Mouse (Mus musculus) heart, embryonic 11.5 days (tissue): Measurements from ENCODE around the gene Gtpbp1. TPM values are rescaled to one million over a fixed set of nuclear protein-coding genes. Genes with fewer than 3 reads are reported as not detected.

ENCODE experiments used
- ATAC-seq: fragments of 200-750 bp; cut with Nextera tagmentation; replicated peaks from 2 replicates; pipeline ENCODE4 v1.8.0; 2017; ENCODE audit warnings: moderate library complexity; ENCODE audit not compliant: insufficient number of reproducible peaks, low FRiP score, low TSS enrichment
- H3K27ac ChIP-seq: fragments of 300-500 bp; sonication (generic); 2 replicates; pipeline ENCODE4 v1.5.1; 2014; ENCODE audit warnings: mild to moderate bottlenecking, low read depth, low read length
- H3K27me3 ChIP-seq: fragments of 300-500 bp; sonication (generic); 2 replicates; pipeline ENCODE4 v1.6.1; 2014; ENCODE audit warnings: mild to moderate bottlenecking, low read length, mixed read lengths; ENCODE audit not compliant: control insufficient read depth, insufficient read depth
- H3K36me3 ChIP-seq: fragments of 300-500 bp; sonication (generic); 2 replicates; pipeline ENCODE4 v1.6.1; 2014; ENCODE audit warnings: mild to moderate bottlenecking, low read length, moderate library complexity, mixed read lengths; ENCODE audit not compliant: control insufficient read depth, insufficient read depth
- H3K4me1 ChIP-seq: fragments of 300-500 bp; sonication (generic); 2 replicates; pipeline ENCODE4 v1.6.1; 2014; ENCODE audit warnings: low read length; ENCODE audit not compliant: control insufficient read depth, insufficient read depth
- H3K4me2 ChIP-seq: fragments of 300-500 bp; sonication (generic); 2 replicates; pipeline ENCODE4 v1.6.1; 2014; ENCODE audit warnings: mild to moderate bottlenecking, moderate library complexity
- H3K4me3 ChIP-seq: fragments of 300-500 bp; sonication (generic); 2 replicates; pipeline ENCODE4 v1.5.1; 2014; ENCODE audit warnings: low read depth, low read length
- H3K9ac ChIP-seq: fragments of 300-500 bp; sonication (generic); 2 replicates; pipeline ENCODE4 v1.6.1; 2014; ENCODE audit warnings: mild to moderate bottlenecking, low read depth, low read length, moderate library complexity
- H3K9me3 ChIP-seq: fragments of 300-500 bp; sonication (generic); replicated peaks from 2 replicates; pipeline ENCODE4 v1.6.1; 2016; ENCODE audit warnings: low read length; ENCODE audit not compliant: control insufficient read depth
- WGBS: fragments of 180-500 bp; shearing (Covaris S2); extraction: QIAGEN DNeasy Blood & Tissue Kit; methylation state at CpG from one replicate; pipeline ENCODE4 v1.1.7; 2014; ENCODE audit not compliant: insufficient replicate concordance; 5-methylcytosine and 5-hydroxymethylcytosine counted together
- polyA plus RNA-seq: library from polyadenylated mRNA; unstranded; fragments of >200 nt; fragmentation: Nextera tagmentation; extraction: Ambion mirVana; gene quantifications from 2 replicates; pipeline ENCODE4 v1.2.1, GENCODE M21; 2014

The Gtpbp1 gene
- polyA plus RNA-seq, 1 experiment from 2014 or later = 22.7 TPM

DNA sequence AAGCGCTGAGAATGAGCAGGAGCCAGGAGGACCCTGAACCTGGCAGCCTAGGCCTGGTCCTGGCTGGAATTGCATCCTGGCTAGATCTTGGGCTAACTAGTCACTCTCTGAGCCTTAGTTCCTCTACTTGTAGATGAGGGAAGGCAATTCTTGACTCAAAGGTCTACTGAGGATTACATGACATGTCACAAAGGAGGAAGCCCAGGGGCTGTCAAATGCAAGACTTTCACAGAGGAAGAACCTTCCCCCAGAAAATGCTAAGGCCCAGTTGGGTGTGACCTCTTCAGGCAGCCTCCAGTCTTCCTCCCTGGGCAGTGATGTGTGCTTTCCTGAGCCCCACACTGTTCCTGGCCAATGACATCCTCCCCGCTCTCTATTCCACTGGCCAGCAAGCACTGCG lies 66.5 kb downstream of the Gtpbp1 start:
- no peaks in the 10 kb centered on the region for H3K27me3 ChIP-seq
- H3K27ac ChIP-seq = no peak overlapping the region
- H3K9me3 ChIP-seq = no peaks in the 10 kb centered on the region
- 83% methylated on average over 3 of the region's 3 CpGs for whole genome bisulfite sequencing
- ATAC-seq = no peak
- no peak overlapping the region for H3K9ac ChIP-seq
- no peak overlapping the region for H3K4me3 ChIP-seq
- no peak overlapping the region for H3K4me2 ChIP-seq
- no peaks in the 10 kb centered on the region for H3K36me3 ChIP-seq
- no peaks in the 10 kb centered on the region for H3K4me1 ChIP-seq

GRCm38 (mm10) chr15:79760956-79761355 lies 70.3 kb downstream of the Gtpbp1 start:
- H3K36me3 ChIP-seq = 0 out of 2 replicates have a peak, but pooled peaks cover 2% of the 10 kb centered on the region

DNA sequence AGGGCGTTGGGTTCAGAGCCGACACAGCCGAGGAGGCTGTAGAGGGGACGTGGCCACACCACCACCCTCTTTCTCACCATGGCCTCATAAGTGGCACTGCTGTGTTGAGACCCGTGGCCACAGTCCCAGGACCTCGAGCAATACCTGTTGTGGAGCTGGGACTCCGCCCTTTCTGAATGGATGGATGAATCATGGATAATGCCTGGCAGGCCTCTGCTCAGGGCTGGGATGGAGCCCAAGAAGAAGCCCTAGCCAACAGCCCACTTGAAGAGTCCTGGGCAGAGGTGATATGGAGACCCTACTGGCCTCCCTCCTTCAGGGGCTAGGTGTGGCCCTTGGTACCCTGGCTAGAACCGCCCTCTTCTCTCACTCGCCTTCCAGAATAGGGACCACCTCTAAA lies 72.4 kb downstream of the Gtpbp1 start:
- Histone ChIP-seq H3K9ac (no peak overlapping the region), H3K36me3 (0 out of 2 replicates have a peak, but pooled peaks cover 2% of the 10 kb centered on the region), H3K4me2 (no peak overlapping the region), H3K4me1 (peaks cover 11% of the 10 kb centered on the region), H3K27ac (no peak overlapping the region), H3K4me3 (no peak overlapping the region), H3K9me3 (no peaks in the 10 kb centered on the region), H3K27me3 (no peaks in the 10 kb centered on the region)
- 78% methylated on average over 9 of the region's 9 CpGs for WGBS
- no peak for ATAC-seq

More at GRCm38 (mm10) chr15:79760956-79761355, 70.3 kb downstream of the Gtpbp1 start:
- ATAC-seq = no peak
- Histone ChIP-seq H3K27me3 (no peaks in the 10 kb centered on the region), H3K27ac (no peak overlapping the region), H3K4me3 (no peak overlapping the region), H3K4me1 (no peaks in the 10 kb centered on the region; the same call in none of the 2 replicates), H3K4me2 (no peak overlapping the region), H3K9ac (no peak overlapping the region), H3K9me3 (no peaks in the 10 kb centered on the region)
- WGBS = 89% methylated on average over 6 of the region's 6 CpGs

DNA sequence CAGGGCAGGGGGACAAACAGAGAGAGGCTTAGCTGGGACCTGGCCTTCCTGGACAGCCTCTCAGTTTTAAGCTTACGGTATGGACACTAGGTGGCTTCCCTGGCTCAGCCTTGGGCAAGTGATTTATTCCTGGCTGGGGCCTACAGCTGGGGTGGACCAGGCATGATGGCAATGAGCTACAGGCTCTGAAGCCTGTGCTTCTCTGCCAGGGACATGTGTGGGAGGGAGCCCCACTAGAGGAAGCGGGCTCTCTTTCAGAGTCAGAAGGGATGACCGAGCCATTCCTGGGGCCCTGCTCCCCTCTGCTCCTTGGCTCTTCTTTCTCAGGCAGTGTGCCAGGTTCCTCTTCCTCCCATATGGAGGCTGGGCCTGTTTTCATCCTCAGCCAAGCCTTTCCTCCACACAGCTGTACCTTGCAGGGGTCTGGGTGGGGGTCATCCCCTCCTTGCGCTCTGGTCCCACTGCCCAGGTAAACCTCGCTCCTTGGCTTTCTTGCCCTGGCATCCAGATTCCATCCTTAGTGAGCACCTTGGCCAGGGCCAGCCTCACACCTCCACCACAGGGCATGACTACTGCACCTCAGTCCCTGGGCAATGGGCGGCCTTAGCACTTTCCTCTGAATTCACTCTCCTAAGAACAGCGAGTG lies 73.1 kb downstream of the Gtpbp1 start:
- H3K9ac ChIP-seq = no peak overlapping the region
- WGBS = 88% methylated on average over 7 of the region's 7 CpGs
- 0 out of 2 replicates have a peak, but pooled peaks cover 2% of the 10 kb centered on the region for H3K36me3 ChIP-seq
- H3K27me3 ChIP-seq = no peaks in the 10 kb centered on the region
- H3K4me2 ChIP-seq = no peak overlapping the region
- no peak overlapping the region for H3K4me3 ChIP-seq
- H3K4me1 ChIP-seq = peaks cover 11% of the 10 kb centered on the region
- ATAC-seq = no peak
- H3K27ac ChIP-seq = no peak overlapping the region
- no peaks in the 10 kb centered on the region for H3K9me3 ChIP-seq

GRCm38 (mm10) chr15:79764539-79765267 lies 74.1 kb downstream of the Gtpbp1 start:
- Histone ChIP-seq H3K27ac (no peak overlapping the region), H3K27me3 (no peaks in the 10 kb centered on the region), H3K36me3 (0 out of 2 replicates have a peak, but pooled peaks cover 2% of the 10 kb centered on the region), H3K9me3 (no peaks in the 10 kb centered on the region), H3K4me3 (no peak overlapping the region), H3K4me1 (peaks cover 11% of the 10 kb centered on the region), H3K9ac (no peak overlapping the region), H3K4me2 (no peak overlapping the region)
- no peak for ATAC-seq
- 80% methylated on average over 11 of the region's 11 CpGs for WGBS

DNA sequence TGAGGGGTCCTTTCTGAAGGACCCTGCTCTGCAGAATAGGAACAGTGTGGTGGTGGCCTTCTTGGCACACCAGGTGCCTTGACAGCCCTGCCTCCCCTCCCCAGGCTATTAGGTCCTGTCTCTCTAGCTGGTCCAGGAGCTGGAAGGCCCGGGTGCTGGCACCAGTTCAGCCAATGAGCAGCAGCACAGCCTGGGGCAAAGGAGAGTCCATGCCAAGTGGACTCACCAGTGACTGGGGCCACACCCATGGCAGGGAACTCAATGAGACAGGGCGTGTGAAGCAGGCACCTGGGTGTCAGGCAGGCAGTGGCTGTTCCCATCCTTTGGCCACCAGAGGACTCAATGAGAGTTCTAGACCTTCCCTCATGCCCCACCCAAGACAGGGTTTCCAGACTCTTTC lies 74.7 kb downstream of the Gtpbp1 start:
- H3K9ac ChIP-seq = no peak overlapping the region
- peaks cover 11% of the 10 kb centered on the region for H3K4me1 ChIP-seq
- no peak overlapping the region for H3K4me3 ChIP-seq
- 81% methylated on average over 2 of the region's 2 CpGs for WGBS
- no peak overlapping the region for H3K27ac ChIP-seq
- H3K9me3 ChIP-seq = no peaks in the 10 kb centered on the region
- no peak overlapping the region for H3K4me2 ChIP-seq
- H3K27me3 ChIP-seq = no peaks in the 10 kb centered on the region
- H3K36me3 ChIP-seq = 0 out of 2 replicates have a peak, but pooled peaks cover 2% of the 10 kb centered on the region
- no peak for ATAC-seq

GRCm38 (mm10) chr15:79766168-79766567 lies 75.5 kb downstream of the Gtpbp1 start:
- peaks cover 15% of the 10 kb centered on the region for H3K4me1 ChIP-seq
- H3K27ac ChIP-seq = no peak overlapping the region
- no peak overlapping the region for H3K9ac ChIP-seq
- H3K4me3 ChIP-seq = no peak overlapping the region
- ATAC-seq = no peak; the same call in 1 of the 2 replicates
- no peaks in the 10 kb centered on the region for H3K27me3 ChIP-seq
- 54% methylated on average over 9 of the region's 10 CpGs for WGBS
- H3K36me3 ChIP-seq = 0 out of 2 replicates have a peak, but pooled peaks cover 2% of the 10 kb centered on the region
- H3K9me3 ChIP-seq = no peaks in the 10 kb centered on the region
- no peak overlapping the region for H3K4me2 ChIP-seq

DNA sequence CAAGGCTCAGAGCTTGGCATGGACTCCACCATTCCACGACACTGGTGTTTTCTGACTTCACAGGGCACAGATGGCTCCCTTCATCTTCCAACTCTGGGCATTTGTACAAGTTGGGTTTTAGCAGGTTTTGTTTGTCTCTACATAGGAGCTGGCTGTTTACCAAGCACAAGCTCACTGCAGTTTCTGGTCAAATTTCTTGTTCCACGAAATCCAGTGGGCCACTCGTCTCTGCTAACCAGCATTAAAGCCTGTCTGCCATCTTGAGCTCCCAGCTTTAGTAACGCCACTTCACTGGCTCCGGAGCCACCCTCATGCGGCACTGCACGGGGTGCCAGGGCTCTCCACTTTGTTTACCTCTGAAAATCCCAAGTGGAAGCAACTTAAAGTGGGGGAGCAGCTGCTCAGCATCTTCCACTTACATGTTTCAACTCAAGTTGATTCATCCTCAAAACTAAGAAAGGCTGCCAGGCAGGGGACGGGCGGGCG lies 76.0 kb downstream of the Gtpbp1 start:
- 81% methylated on average over 10 of the region's 10 CpGs for WGBS
- no peak for ATAC-seq

More for the DNA sequence above, 76.0 kb downstream of the Gtpbp1 start:
- no peak overlapping the region for H3K4me2 ChIP-seq
- no peak overlapping the region for H3K27ac ChIP-seq
- no peaks in the 10 kb centered on the region for H3K9me3 ChIP-seq
- H3K36me3 ChIP-seq = 0 out of 2 replicates have a peak, but pooled peaks cover 2% of the 10 kb centered on the region
- no peaks in the 10 kb centered on the region for H3K27me3 ChIP-seq
- no peak overlapping the region for H3K9ac ChIP-seq
- H3K4me1 ChIP-seq = peaks cover 17% of the 10 kb centered on the region
- H3K4me3 ChIP-seq = no peak overlapping the region
